Mouse (Mus musculus) adrenal gland, postnatal 14 days (tissue): ENCODE measurements around the gene Egfl8. TPM values are rescaled to one million over a fixed set of nuclear protein-coding genes. Genes with fewer than 3 reads are reported as not detected.

Source experiments
- DNase-seq: peaks from one replicate; pipeline ENCODE4 v3.0.0; 2021; ENCODE audit warnings: mixed read lengths
- total RNA-seq: library from RNA; stranded (reverse); gene quantifications from 2 replicates; pipeline ENCODE4 v1.2.3, GENCODE M21; 2021

Egfl8 gene
- total RNA-seq, 1 experiment from 2014 or later = 4.3 TPM

DNA sequence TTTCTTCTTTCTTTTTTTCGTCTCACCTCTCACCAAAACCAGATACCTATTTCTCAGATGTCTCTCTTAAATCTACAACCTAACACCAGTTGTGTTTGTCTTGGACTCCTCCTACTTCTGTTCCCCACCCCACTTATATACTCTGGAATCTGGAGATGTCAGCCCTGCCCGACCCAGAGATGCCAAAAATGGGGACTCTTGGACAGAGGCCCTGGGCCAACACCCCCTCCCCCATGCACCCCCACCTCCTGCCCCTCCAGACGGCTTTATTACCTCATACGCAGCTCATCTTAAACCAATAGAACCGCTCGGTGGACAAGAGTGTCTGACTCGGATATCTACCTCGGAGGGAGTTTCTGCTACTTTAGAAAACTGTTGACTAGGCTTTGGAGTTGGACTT is 19.7 kb downstream of the Egfl8 start:
- DNase-seq = no peak

DNA sequence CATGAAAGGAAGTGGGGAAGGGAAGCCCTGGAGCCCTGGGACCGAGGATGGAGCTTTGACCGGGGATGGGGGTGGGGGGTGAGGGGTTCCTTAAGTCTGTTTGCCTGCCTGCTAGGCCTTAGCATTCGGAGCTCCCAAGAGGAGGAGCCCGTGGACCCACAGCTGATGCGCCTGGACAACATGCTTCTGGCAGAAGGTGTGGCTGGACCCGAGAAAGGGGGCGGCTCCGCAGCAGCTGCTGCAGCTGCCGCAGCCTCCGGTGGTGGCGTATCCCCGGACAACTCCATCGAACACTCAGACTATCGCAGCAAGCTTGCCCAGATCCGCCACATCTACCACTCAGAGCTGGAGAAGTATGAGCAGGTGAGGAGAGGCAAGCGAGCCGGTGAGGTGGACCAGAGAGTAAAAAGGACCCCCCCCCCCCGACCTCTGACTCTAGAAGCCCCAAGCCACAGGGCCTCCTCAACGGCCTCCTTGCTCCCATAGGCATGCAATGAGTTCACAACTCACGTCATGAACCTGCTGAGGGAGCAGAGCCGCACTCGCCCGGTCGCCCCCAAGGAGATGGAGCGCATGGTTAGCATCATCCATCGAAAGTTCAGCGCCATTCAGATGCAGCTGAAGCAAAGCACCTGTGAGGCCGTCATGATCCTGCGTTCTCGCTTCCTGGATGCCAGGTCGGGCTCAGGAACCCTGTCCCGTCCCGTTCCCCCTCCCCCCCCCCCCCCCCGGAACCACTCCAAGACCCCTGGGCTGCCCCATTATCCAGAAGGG is 21.8 kb downstream of the Egfl8 start:
- DNase-seq = peak; percentile 54

DNA sequence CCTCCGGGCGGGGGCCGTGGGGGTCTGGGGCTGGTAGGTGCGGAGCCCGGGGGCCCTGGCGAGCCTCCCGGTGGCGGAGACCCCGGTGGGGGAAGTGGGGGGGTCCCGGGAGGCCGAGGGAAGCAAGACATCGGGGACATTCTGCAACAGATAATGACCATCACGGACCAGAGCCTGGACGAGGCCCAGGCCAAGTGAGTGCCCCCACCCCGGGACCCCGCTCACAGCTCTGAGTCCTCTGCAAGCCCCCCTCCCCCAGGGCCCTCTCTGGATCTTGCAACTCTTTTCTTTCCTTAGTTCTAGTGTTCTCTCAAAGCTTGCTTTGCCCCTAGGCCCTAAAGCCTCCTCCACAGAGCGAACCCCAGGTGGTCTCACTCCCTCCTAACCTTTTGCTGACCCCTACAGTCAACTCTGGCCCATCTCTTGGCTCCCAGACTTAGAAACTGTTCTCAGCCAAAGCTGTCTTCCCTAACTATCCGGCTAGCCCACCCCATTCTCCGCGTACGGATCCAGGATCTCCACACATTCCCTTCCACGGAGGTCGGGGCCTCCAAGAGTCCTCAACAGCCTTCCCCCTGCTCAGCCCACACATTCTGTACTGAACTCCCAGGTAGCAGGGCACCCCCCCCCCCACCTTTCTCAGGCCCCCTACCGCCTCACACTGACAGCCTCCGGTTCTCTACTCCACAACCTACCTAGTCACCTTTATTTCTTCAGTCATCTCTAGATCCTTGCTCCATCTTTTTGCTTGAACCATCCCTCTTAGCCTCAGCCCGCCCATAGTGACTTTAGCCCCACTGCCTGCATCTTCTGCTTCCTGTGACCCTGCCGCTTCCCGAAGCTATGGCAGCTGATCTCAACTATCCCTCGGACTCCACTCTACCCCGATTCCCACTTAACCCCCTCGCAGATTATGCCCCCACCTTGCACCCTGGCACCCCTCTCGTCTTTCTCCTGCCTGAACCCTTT is 22.9 kb downstream of the Egfl8 start:
- peak; percentile 67 for DNase-seq

- DNase-seq = peak; percentile 98
Observed at GRCm38 (mm10) chr17:34591994-34592375, 23.8 kb downstream of the Egfl8 start.

- DNase-seq = peak; percentile 46
Observed at GRCm38 (mm10) chr17:34591029-34591993, 24.5 kb downstream of the Egfl8 start, which contains the start of gene Pbx2. Gene Pbx2 (plus strand): TSS chr17:34591266.

- DNase-seq = no peak
Observed at GRCm38 (mm10) chr17:34590154-34590987, 25.4 kb downstream of the Egfl8 start.

DNA sequence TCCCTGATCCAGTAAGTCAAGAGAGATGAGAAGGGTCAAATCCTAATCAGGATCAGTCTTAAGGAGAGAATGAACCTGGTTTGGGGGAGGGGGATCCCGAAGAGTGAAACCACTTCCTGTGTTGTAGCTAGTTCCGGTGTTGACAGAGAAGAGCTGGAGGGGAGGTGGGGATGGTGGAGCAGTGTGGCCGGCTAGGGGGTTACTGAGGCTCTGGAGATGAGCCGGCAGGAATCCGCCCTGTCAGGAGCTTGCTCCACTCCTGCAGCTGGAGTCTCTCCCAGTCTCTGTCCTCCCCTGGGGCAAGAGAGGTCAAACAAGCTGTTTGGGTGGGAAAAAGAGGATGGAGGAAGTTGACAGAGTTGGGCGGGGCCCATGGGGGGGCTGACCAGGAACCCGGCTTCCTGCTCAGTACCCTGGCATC is 26.1 kb downstream of the Egfl8 start, which contains the start of gene Gpsm3:
Gene Gpsm3, plus strand, starts transcription at position 126 of the 421 bp plus-strand sequence.
- DNase-seq = peak; percentile 62

GRCm38 (mm10) chr17:34589206-34589605 is 26.6 kb downstream of the Egfl8 start:
- DNase-seq = no peak

- no peak for DNase-seq
Observed at GRCm38 (mm10) chr17:34588767-34589166, 27.0 kb downstream of the Egfl8 start.

DNA sequence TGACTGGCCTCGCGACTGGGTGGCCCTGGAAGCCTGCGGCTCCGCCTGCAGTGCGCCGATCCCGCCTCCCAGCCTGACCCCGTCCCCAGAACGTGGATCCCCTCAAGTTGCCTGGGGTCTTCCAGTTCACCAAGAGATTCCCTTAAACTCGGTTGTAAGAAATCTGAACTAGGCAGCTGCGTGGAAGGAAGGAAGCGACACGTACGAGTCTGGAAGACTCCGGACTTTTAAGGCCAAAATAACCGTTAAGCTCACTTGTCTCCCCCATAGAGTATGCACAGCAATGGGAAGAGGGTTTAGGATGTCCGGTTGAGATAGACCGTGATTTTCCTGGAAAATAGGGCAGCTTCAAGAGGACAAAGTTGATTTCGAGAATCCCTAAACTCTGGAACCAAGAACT is 28.0 kb downstream of the Egfl8 start:
- DNase-seq = no peak

GRCm38 (mm10) chr17:34587423-34587811 is 28.4 kb downstream of the Egfl8 start:
- peak; percentile 98 for DNase-seq

- DNase-seq = peak; percentile 93
Observed at GRCm38 (mm10) chr17:34586796-34587422, 28.9 kb downstream of the Egfl8 start.

DNA sequence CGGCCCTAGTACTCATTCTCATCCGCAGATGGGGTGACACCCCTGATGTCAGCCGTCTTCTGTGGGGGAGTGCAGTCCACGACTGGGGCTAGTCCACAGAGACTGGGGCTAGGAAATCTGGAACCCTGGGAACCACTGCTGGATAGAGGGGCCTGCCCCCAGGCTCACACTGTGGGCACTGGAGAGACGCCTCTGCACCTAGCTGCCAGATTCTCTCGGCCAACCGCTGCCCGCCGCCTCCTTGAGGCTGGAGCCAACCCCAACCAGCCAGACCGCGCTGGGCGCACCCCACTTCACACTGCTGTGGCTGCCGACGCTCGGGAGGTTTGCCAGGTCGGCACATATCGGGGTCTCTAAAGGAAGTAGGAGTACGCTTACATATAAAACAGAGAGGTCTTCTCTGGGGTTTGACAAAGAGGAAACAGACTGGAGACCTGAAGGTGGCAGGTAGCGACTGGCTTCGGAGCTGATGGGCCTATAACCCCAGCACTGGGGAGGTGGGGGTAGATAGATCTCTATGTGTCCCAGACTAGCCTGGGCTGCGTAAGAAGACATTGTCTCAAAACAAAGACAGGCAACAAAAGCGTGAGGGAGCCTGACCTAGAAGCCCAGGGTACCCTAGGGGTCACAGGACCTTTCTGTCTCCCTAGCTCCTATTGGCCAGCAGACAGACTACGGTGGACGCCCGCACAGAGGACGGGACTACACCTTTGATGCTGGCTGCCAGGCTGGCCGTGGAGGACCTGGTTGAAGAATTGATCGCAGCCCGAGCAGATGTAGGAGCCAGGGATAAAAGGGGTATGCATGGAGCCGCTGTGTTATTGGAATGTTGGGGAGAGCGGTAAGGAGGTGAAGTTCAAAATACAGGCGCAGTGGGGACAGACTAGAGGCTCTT is 29.6 kb downstream of the Egfl8 start:
- DNase-seq = no peak

GRCm38 (mm10) chr17:34585121-34585520 is 30.6 kb downstream of the Egfl8 start:
- DNase-seq = no peak

- DNase-seq = no peak
Observed at GRCm38 (mm10) chr17:34583819-34584218, 32.0 kb downstream of the Egfl8 start.

GRCm38 (mm10) chr17:34583397-34583796 is 32.4 kb downstream of the Egfl8 start:
- peak; percentile 48 for DNase-seq

DNA sequence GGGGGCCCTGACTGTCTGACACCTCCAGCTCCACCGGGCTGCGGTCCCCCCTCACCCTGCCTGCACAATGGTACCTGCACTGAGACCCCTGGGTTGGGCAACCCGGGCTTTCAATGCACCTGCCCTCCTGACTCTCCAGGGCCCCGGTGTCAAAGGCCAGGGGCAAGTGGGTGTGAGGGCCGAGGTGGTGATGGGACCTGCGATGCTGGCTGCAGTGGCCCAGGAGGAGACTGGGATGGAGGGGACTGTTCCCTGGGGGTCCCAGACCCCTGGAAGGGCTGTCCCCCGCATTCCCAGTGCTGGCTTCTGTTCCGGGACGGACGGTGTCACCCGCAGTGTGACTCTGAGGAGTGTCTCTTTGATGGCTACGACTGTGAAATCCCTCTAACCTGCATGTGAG is 33.2 kb downstream of the Egfl8 start:
- no peak for DNase-seq

DNA sequence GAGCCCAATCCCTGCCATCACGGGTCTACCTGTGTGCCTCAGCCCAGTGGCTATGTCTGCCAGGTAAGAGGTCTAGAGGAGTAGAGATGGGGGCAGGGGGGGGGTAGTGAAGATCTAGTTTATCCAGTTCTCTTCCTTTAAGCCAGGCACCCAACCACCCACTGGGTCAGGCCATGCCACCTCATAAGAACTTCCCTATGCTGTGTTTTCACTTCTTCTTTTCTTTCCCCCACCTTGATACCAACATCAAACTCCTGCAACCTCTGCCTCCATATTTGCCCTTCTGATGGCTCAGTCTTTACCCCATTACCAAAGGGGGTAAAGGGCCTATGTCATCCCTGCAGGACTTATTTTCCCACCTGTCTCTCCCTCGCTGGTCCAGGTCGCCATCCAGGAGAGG is 37.7 kb downstream of the Egfl8 start:
- no peak for DNase-seq

DNA sequence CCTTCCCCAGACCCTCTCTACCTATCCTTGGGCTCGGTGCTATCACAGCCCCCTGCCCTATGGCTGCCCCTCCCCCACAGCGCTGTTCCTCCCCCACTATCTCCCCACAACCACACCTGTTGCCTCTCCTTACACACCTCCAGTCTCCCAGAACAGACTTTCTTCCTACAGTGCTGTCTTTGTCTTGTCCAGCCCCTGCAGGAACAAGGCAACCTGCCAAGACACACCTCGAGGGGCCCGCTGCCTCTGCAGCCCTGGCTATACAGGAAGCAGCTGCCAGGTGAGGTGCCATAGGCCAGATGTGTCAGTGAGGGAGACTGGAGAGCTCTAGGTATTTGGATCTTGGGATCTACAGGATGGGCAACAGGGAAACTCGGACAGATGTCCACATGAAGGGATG is 39.2 kb downstream of the Egfl8 start:
- no peak for DNase-seq
